Mouse (Mus musculus) erythroblast, embryonic 14.5 days (primary cell): Measurements from ENCODE around the gene Ros1. TPM values are rescaled to one million over a fixed set of nuclear protein-coding genes. Genes with fewer than 3 reads are reported as not detected.

ENCODE experiments used
- H3K27me3 ChIP-seq: 2 replicates; pipeline ENCODE4 v1.6.1; 2012; ENCODE audit warnings: inconsistent platforms; ENCODE audit not compliant: control insufficient read depth
- H3K36me3 ChIP-seq: 2 replicates; pipeline ENCODE4 v1.6.1; 2012; ENCODE audit warnings: mild to moderate bottlenecking, inconsistent platforms; ENCODE audit not compliant: control insufficient read depth
- H3K4me1 ChIP-seq: 2 replicates; pipeline ENCODE4 v1.6.1; 2012; ENCODE audit warnings: inconsistent platforms; ENCODE audit not compliant: control insufficient read depth
- H3K4me3 ChIP-seq: replicated peaks from 2 replicates; pipeline ENCODE3; 2012; ENCODE audit warnings: moderate library complexity, mild to moderate bottlenecking, inconsistent platforms
- H3K9me3 ChIP-seq: 2 replicates; pipeline ENCODE4 v1.6.1; 2012; ENCODE audit warnings: low read length, inconsistent platforms, mixed read lengths; ENCODE audit not compliant: control insufficient read depth
- GATA1 ChIP-seq: IDR thresholded peaks from 2 replicates; pipeline ENCODE4 v1.6.1; 2012; ENCODE audit warnings: low read length, inconsistent platforms, mixed read lengths
- TAL1 ChIP-seq: IDR thresholded peaks from 3 replicates; pipeline ENCODE4 v1.6.1; 2012; ENCODE audit warnings: low read length, inconsistent platforms, mixed read lengths
- polyA plus RNA-seq: library from polyadenylated mRNA; stranded (reverse); fragments of >175 nt; gene quantifications from 2 replicates; pipeline ENCODE4 v1.2.3, GENCODE M21; 2012

The Ros1 gene
- polyA plus RNA-seq, 1 experiment, result not detected

DNA sequence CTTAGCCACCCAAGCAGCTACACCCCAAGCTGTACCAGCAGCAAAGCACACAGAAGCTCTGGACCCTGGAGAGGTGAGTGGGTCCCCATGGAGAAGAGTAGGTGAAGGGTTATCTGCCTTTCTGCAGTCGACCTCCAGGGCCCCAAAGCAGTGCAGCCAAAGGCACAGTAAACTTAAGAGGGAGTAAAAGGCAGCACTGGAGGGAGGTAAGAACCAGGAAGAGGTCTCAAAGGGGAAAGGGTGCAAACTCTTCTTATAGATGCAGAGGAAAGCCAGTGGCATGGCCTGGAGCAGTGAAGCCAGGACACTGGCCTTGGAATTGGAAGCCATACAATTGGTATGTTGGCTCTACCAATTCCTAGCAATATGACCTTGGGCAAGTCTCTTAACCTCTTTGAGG, 169.8 kb downstream of the Ros1 start:
- H3K36me3 ChIP-seq, result no peaks in the 10 kb centered on the region
- no peak overlapping the region for H3K4me3 ChIP-seq
- no peaks in the 10 kb centered on the region for H3K9me3 ChIP-seq
- TF ChIP-seq GATA1, result no peak
- no peak for TF ChIP-seq TAL1
- peaks cover 93% of the 10 kb centered on the region for H3K27me3 ChIP-seq
- H3K4me1 ChIP-seq, result no peaks in the 10 kb centered on the region

DNA sequence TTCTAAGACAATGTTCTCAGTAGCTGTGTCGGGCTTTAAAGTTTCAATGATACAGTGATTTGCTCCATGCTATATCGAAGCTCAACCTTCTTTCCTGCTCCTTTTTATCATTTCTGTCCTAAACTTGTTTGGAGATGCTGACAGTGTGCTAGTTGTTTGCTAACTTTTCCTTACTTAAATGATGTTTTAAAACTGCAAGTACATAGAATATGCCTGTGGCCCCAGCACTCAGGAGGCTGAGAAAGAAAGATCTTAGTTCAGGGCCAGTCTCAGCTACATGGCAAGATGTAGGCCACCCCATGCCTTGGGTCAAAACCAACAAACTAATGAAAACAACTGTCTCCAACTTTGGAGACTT, 171.0 kb downstream of the Ros1 start:
- H3K4me1 ChIP-seq, result no peaks in the 10 kb centered on the region
- H3K4me3 ChIP-seq, result no peak overlapping the region
- no peaks in the 10 kb centered on the region for H3K9me3 ChIP-seq
- H3K36me3 ChIP-seq, result no peaks in the 10 kb centered on the region
- peaks cover 86% of the 10 kb centered on the region for H3K27me3 ChIP-seq
- TF ChIP-seq GATA1 (no peak), TAL1 (no peak)

DNA sequence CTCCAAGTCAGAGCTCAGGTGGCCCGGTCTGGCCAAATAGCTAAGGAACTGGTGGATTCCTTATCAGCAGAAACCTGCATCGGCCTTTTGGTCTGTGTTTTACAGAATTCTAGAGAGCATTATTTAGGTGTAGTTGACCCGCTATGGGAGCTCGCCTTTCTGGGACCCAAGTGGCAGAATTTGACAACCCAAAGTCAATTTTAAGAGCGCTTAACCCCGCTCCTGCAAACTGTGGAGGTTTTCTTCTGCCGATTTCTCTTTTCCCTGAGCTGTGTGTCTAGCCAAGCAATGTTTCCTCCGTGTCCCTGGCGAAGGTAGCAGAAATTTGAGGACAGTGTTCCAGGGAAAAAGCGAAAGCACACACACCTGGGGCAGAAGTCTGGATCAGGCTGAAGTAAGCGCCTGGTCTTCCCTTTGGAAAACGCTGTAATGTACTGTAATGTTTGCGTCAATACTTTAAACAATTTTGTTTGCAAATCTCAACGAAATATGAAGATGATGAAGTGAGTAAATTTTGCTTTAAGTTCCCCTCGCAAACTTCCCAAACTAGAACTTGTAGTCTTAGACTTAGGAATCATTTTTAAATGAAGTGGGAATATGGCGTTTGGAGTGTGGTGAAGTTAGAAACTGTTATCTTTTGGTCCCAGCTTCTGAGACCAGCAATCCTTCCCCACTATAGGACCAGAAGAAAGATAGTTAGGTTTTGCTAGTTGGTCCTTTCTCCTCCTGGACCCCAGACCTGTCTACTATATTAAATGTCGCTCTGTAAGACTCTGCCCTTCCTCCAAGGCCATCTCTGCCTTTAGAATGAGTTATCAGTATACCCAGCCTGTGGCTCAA, 171.6 kb downstream of the Ros1 start:
- peaks cover 80% of the 10 kb centered on the region for H3K27me3 ChIP-seq
- no peaks in the 10 kb centered on the region for H3K36me3 ChIP-seq
- no peaks in the 10 kb centered on the region for H3K9me3 ChIP-seq
- no peak for TF ChIP-seq TAL1
- TF ChIP-seq GATA1, result no peak
- no peaks in the 10 kb centered on the region for H3K4me1 ChIP-seq
- no peak overlapping the region for H3K4me3 ChIP-seq

DNA sequence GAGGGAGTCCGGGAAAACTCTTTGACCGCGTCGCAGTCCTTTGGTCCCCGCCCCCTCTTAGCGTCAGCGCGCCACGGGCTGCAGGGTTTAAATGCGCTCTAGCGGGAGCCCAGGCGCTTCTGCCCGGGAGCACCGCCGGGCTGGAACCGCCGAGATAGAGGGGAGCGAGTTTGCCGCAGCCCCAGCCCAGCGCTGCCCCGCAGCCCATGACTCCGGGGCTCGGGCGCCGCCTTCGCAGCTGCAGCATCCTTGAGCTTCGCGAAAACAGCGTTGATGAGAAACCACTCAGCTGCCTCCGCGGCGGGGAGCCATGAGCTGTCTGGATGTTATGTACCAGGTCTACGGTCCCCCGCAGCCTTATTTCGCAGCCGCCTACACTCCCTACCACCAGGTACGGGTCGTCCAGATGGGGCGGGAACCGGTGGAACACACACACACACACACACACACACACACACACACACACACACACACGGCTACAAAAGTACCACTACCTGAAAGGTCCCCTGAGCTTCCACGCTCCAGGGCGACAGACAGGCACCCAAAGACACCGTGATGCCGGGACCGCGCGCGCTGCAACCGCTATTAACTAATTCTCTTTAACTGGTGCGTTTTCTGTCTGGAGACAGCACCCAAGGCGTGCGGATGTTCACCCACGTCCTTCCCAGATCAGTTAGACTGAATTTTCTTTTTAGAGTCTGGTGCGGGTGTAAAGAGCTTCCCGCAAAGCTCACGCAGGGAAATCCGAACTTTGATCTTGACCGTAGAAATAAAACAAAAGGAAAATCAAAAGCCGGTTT, 172.4 kb downstream of the Ros1 start, which contains the start of gene Vgll2:
Vgll2 (plus strand) TSS at position 90 of the 800 bp plus-strand sequence.
- no peaks in the 10 kb centered on the region for H3K36me3 ChIP-seq
- no peaks in the 10 kb centered on the region for H3K4me1 ChIP-seq
- no peak for TF ChIP-seq TAL1
- H3K27me3 ChIP-seq, result peaks cover 72% of the 10 kb centered on the region
- H3K4me3 ChIP-seq, result no peak within 1 kb of the TSS
- H3K9me3 ChIP-seq, result no peaks in the 10 kb centered on the region

DNA sequence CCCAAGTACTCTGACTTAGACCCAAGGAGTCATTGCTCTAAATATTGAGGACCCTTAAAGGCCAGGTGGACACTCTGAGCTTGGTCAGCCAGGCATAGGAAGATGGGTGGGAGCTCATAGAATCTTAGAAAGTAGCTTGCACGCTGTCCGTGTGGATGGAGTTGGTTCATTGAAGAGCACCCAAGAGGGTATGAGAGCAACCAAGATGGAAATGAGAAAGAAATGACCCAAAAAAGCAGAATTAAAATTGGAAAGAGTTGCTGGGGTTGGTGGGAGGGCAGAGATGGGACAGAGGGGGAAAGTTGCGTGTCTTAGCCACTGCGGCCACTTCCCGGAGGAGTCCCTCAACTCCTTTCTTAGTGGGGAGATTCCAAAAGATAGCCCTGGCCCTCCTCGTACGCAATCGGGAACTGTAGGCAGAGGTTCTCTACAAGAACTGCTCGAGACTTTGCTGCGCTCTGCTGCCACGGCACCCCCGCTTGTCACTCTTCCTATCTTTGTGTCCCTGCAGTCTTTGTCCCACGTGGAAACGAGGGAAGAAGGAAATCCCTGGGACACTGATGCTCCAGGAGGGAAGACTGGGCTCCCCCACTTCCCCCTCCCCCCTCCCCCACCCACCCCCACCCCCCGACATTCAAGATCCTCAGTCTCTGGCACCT, 173.2 kb downstream of the Ros1 start:
- H3K4me3 ChIP-seq, result no peak overlapping the region
- no peak for TF ChIP-seq TAL1
- no peak for TF ChIP-seq GATA1
- H3K36me3 ChIP-seq, result no peaks in the 10 kb centered on the region
- H3K4me1 ChIP-seq, result no peaks in the 10 kb centered on the region
- H3K9me3 ChIP-seq, result no peaks in the 10 kb centered on the region
- H3K27me3 ChIP-seq, result peaks cover 65% of the 10 kb centered on the region

DNA sequence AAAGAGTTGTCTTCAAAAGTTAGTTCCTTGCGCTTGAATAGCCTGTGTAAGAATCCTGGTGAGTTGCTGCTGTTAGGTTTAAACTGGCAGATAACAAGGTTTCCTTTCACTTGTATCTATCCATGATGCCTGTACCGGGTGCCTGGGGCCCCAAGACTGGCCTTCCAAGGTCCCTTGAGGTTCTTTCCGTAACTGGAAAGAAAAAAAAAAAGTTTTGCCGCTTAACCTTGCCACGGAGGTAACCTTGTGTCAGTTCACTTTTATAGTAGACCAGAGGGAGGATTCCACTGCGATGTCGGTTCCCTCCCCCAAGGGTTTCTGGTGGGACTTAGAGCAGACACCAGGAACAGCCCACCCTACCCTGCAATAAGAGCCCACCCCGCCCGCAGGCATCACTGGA, 173.8 kb downstream of the Ros1 start:
- no peaks in the 10 kb centered on the region for H3K4me1 ChIP-seq
- no peaks in the 10 kb centered on the region for H3K36me3 ChIP-seq
- H3K4me3 ChIP-seq, result no peak overlapping the region
- TF ChIP-seq TAL1 (no peak), GATA1 (no peak)
- no peaks in the 10 kb centered on the region for H3K9me3 ChIP-seq
- peaks cover 60% of the 10 kb centered on the region for H3K27me3 ChIP-seq

DNA sequence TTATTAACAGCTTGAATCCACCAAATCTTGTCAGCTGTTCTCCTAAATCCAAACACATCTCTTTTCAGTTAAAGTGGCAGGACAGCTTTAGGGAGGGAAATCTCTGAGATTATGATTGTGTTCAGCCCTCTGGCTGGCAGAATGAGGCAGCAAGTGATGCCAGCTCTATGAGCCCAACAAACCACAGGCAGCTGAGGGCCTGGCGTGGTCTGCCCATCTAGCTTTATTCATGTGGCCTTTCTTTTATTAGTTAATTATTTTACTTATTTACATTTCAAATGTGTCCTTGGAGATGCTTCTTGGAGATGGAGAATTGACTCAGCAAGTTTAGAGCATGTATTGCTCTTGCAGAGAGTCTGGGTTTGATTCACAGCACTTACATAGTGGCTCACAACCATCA, 176.6 kb downstream of the Ros1 start:
- no peaks in the 10 kb centered on the region for H3K36me3 ChIP-seq
- H3K9me3 ChIP-seq, result no peaks in the 10 kb centered on the region
- no peak for TF ChIP-seq TAL1

More for the DNA sequence above, 176.6 kb downstream of the Ros1 start:
- Histone ChIP-seq H3K4me3 (no peak overlapping the region), H3K27me3 (peaks cover 32% of the 10 kb centered on the region), H3K4me1 (no peaks in the 10 kb centered on the region)

Other genes with a start within 250 kb of the Ros1 start
- gene Vgll2, start 172.7 kb downstream of the Ros1 start, polyA plus RNA-seq, result not detected in 2 replicates
- 0.01 TPM in 2 replicates for gene Dcbld1, start 38.4 kb upstream of the Ros1 start, polyA plus RNA-seq
- not detected in 2 replicates for gene Gm26741, start 163.5 kb upstream of the Ros1 start, polyA plus RNA-seq
- 0.02 and 0.05 TPM in 2 replicates for gene Gopc, start 186.9 kb upstream of the Ros1 start, polyA plus RNA-seq
- not detected in 2 replicates for gene Nepn, start 193.7 kb upstream of the Ros1 start, polyA plus RNA-seq
- gene Nus1, start 222.3 kb upstream of the Ros1 start, polyA plus RNA-seq, result 0.65 and 0.82 TPM in 2 replicates